Mouse (Mus musculus) macrophage (primary cell): ENCODE data around the gene Polr3gl. TPM values are rescaled to one million over a fixed set of nuclear protein-coding genes. Genes with fewer than 3 reads are reported as not detected.

Experiments used
- H3K27ac ChIP-seq: fragments of 350-480 bp; formaldehyde crosslinking; 2 replicates; pipeline ENCODE4 v1.9.0; 2021
- H3K36me3 ChIP-seq: fragments of 350-480 bp; formaldehyde crosslinking; 2 replicates; pipeline ENCODE4 v1.9.0; 2021; ENCODE audit errors: inconsistent target
- H3K4me3 ChIP-seq: fragments of 350-480 bp; formaldehyde crosslinking; 2 replicates; pipeline ENCODE4 v1.9.0; 2021; ENCODE audit errors: inconsistent target
- H3K79me2 ChIP-seq: fragments of 350-480 bp; formaldehyde crosslinking; 2 replicates; pipeline ENCODE4 v1.9.0; 2021; ENCODE audit errors: inconsistent target
- WGBS: methylation state at CpG from one replicate; pipeline ENCODE4 v1.1.7; 2026; ENCODE audit warnings: inconsistent platforms; ENCODE audit not compliant: missing documents; 5-methylcytosine and 5-hydroxymethylcytosine counted together
- polyA plus RNA-seq: library from polyadenylated mRNA; stranded (reverse); fragments of 250-400 nt; gene quantifications from 3 replicates; pipeline ENCODE4 v1.2.4, GENCODE M21; 2018; ENCODE audit warnings: inconsistent platforms

Polr3gl gene
- polyA plus RNA-seq, 1 experiment from 2014 or later, result 127 TPM

- no peaks in the 10 kb centered on the region for H3K36me3 ChIP-seq
- no peak overlapping the region for H3K4me3 ChIP-seq
- H3K27ac ChIP-seq, result no peak overlapping the region
- peaks cover 11% of the 10 kb centered on the region for H3K79me2 ChIP-seq
- 85% methylated on average over 4 of the region's 5 CpGs for WGBS
Observed at GRCm38 (mm10) chr3:96583386-96583785, 10.6 kb downstream of the Polr3gl start.

- Histone ChIP-seq H3K79me2 (peaks cover 25% of the 10 kb centered on the region), H3K27ac (no peak overlapping the region), H3K36me3 (no peaks in the 10 kb centered on the region), H3K4me3 (no peak overlapping the region)
- 93% methylated on average over 16 of the region's 16 CpGs for WGBS
Observed at GRCm38 (mm10) chr3:96581771-96582515, 12.0 kb downstream of the Polr3gl start.

- Histone ChIP-seq H3K4me3 (no peak overlapping the region), H3K36me3 (no peaks in the 10 kb centered on the region), H3K27ac (no peak overlapping the region), H3K79me2 (peaks cover 25% of the 10 kb centered on the region)
- 90% methylated on average over 6 of the region's 6 CpGs for WGBS
Observed at GRCm38 (mm10) chr3:96581141-96581540, 12.8 kb downstream of the Polr3gl start.

GRCm38 (mm10) chr3:96579885-96580454, 14.0 kb downstream of the Polr3gl start:
- peak overlapping the region; percentile 32 for H3K4me3 ChIP-seq
- peaks cover 25% of the 10 kb centered on the region for H3K79me2 ChIP-seq
- WGBS, result under 1% methylated on average over 15 of the region's 16 CpGs
- no peaks in the 10 kb centered on the region for H3K36me3 ChIP-seq
- H3K27ac ChIP-seq, result peak overlapping the region; percentile 97

GRCm38 (mm10) chr3:96579239-96579750, 14.7 kb downstream of the Polr3gl start:
- 36% methylated on average over 4 of the region's 4 CpGs for WGBS
- H3K27ac ChIP-seq, result peak overlapping the region; percentile 97

GRCm38 (mm10) chr3:96578561-96579238, 15.3 kb downstream of the Polr3gl start:
- H3K36me3 ChIP-seq, result no peaks in the 10 kb centered on the region
- peak overlapping the region; percentile 32 for H3K4me3 ChIP-seq
- 93% methylated on average over 10 of the region's 12 CpGs for WGBS
- H3K79me2 ChIP-seq, result peaks cover 25% of the 10 kb centered on the region
- peak overlapping the region; percentile 97 for H3K27ac ChIP-seq

More at GRCm38 (mm10) chr3:96579239-96579750, 14.7 kb downstream of the Polr3gl start:
- peaks cover 25% of the 10 kb centered on the region for H3K79me2 ChIP-seq
- H3K4me3 ChIP-seq, result peak overlapping the region; percentile 32
- H3K36me3 ChIP-seq, result no peaks in the 10 kb centered on the region

- no peaks in the 10 kb centered on the region for H3K36me3 ChIP-seq
- 64% methylated on average over 4 of the region's 4 CpGs for WGBS
- peak overlapping the region; percentile 15; the same call in 1 of the 2 replicates for H3K4me3 ChIP-seq
- peaks cover 25% of the 10 kb centered on the region for H3K79me2 ChIP-seq
- H3K27ac ChIP-seq, result peak overlapping the region; percentile 97
Observed at GRCm38 (mm10) chr3:96577566-96577965, 16.4 kb downstream of the Polr3gl start.

GRCm38 (mm10) chr3:96576690-96577541, 17.1 kb downstream of the Polr3gl start, which contains the start of gene Gm16253:
Gene Gm16253 (plus strand): TSS chr3:96576984.
- WGBS, result 13% methylated on average over 16 of the region's 17 CpGs
- H3K27ac ChIP-seq, result peak within 1 kb of the TSS; percentile 97
- peak within 1 kb of the TSS; percentile 37 for H3K4me3 ChIP-seq
- no peaks in the 10 kb centered on the region for H3K36me3 ChIP-seq
- peaks cover 25% of the 10 kb centered on the region for H3K79me2 ChIP-seq

- peak overlapping the region; percentile 37 for H3K4me3 ChIP-seq
- peaks cover 25% of the 10 kb centered on the region for H3K79me2 ChIP-seq
- peak overlapping the region; percentile 97 for H3K27ac ChIP-seq
- WGBS, result 18% methylated on average over 14 of the region's 14 CpGs
- no peaks in the 10 kb centered on the region for H3K36me3 ChIP-seq
Observed at GRCm38 (mm10) chr3:96576005-96576658, 17.8 kb downstream of the Polr3gl start.

- no peaks in the 10 kb centered on the region for H3K36me3 ChIP-seq
- 96% methylated on average over 8 of the region's 8 CpGs for WGBS
- peaks cover 25% of the 10 kb centered on the region for H3K79me2 ChIP-seq
- H3K4me3 ChIP-seq, result no peak overlapping the region
- peak overlapping the region; percentile 97 for H3K27ac ChIP-seq
Observed at GRCm38 (mm10) chr3:96575272-96575984, 18.6 kb downstream of the Polr3gl start.

GRCm38 (mm10) chr3:96573611-96574511, 20.1 kb downstream of the Polr3gl start:
- Histone ChIP-seq H3K36me3 (no peaks in the 10 kb centered on the region), H3K4me3 (no peak overlapping the region), H3K79me2 (peaks cover 18% of the 10 kb centered on the region), H3K27ac (no peak overlapping the region)
- 95% methylated on average over 19 of the region's 19 CpGs for WGBS

- Histone ChIP-seq H3K36me3 (no peaks in the 10 kb centered on the region), H3K4me3 (no peak overlapping the region), H3K79me2 (peaks cover under 1% of the 10 kb centered on the region; the same call in 1 of the 2 replicates), H3K27ac (peak overlapping the region; percentile 75)
- whole genome bisulfite sequencing, result 53% methylated on average over 13 of the region's 16 CpGs
Observed at GRCm38 (mm10) chr3:96571896-96572698, 21.9 kb downstream of the Polr3gl start.
